Mouse (Mus musculus) brain, embryonic 14.5 days (tissue): ENCODE results near the gene Fcnb. TPM values are rescaled to one million over a fixed set of nuclear protein-coding genes. Genes with fewer than 3 reads are reported as not detected.

Experiments
- DNase-seq: peaks from one replicate; pipeline ENCODE4 v3.0.0-alpha.2; 2011; ENCODE audit warnings: low read depth
- CTCF ChIP-seq: fragments of 200-500 bp; IDR thresholded peaks from 2 replicates; pipeline ENCODE4 v1.5.1; 2012; ENCODE audit warnings: inconsistent platforms, mild to moderate bottlenecking, moderate library complexity, borderline replicate concordance; ENCODE audit not compliant: insufficient read depth, insufficient read length; ENCODE audit errors: extremely low read depth
- POLR2A ChIP-seq: fragments of 200-500 bp; IDR thresholded peaks from 2 replicates; pipeline ENCODE4 v1.6.1; 2012; ENCODE audit warnings: mild to moderate bottlenecking, inconsistent platforms, borderline replicate concordance; ENCODE audit not compliant: poor library complexity, insufficient read depth, insufficient read length, severe bottlenecking; ENCODE audit errors: extremely low read depth
- polyA plus RNA-seq: library from polyadenylated mRNA; depleted of rRNA; stranded (reverse); fragments of >200 nt; gene quantifications from 2 replicates; pipeline ENCODE4 v1.2.3, GENCODE M21; 2012

Gene Fcnb
- polyA plus RNA-seq, 1 experiment: 0.14 TPM

- DNase-seq: no peak
- no peak for TF ChIP-seq POLR2A
- peak; percentile 21; the same call in 1 of the 2 replicates for TF ChIP-seq CTCF
These were observed 19.0 kb upstream of the Fcnb start for GRCm38 (mm10) chr2:28103653-28104052.

GRCm38 (mm10) chr2:28101892-28102291 lies 17.2 kb upstream of the Fcnb start:
- DNase-seq: no peak
- TF ChIP-seq CTCF: no peak
- no peak for TF ChIP-seq POLR2A

- no peak for TF ChIP-seq POLR2A
- TF ChIP-seq CTCF: no peak
- DNase-seq: no peak
These were observed 16.3 kb upstream of the Fcnb start for GRCm38 (mm10) chr2:28100796-28101483.

GRCm38 (mm10) chr2:28098547-28099505 lies 14.1 kb upstream of the Fcnb start:
- DNase-seq: peak; percentile 81
- TF ChIP-seq CTCF (no peak), POLR2A (0 out of 2 replicates have a peak, but pooled peaks have one; percentile 13)

- TF ChIP-seq CTCF (no peak), POLR2A (no peak)
- DNase-seq: no peak
These were observed 12.1 kb upstream of the Fcnb start for GRCm38 (mm10) chr2:28096751-28097309.

- DNase-seq: no peak
- TF ChIP-seq CTCF: no peak
- TF ChIP-seq POLR2A: no peak
These were observed 7.4 kb upstream of the Fcnb start for GRCm38 (mm10) chr2:28092099-28092498.

GRCm38 (mm10) chr2:28091042-28091441 lies 6.4 kb upstream of the Fcnb start:
- TF ChIP-seq POLR2A: no peak
- TF ChIP-seq CTCF: no peak
- peak; percentile 59 for DNase-seq

- DNase-seq: no peak
- TF ChIP-seq CTCF (no peak), POLR2A (no peak)
These were observed 5.8 kb upstream of the Fcnb start for GRCm38 (mm10) chr2:28090299-28091008.

- TF ChIP-seq POLR2A (no peak), CTCF (no peak)
- DNase-seq: peak; percentile 17
These were observed 4.4 kb upstream of the Fcnb start for GRCm38 (mm10) chr2:28089095-28089494.

GRCm38 (mm10) chr2:28086112-28086511 lies 1.4 kb upstream of the Fcnb start:
- no peak for DNase-seq
- no peak for TF ChIP-seq POLR2A
- TF ChIP-seq CTCF: no peak
